Mouse (Mus musculus) layer of hippocampus, adult 9-11 months (tissue): Measurements from ENCODE around the gene Cotl1.
"Not testable (repeated sequence)": the region's sequence is repeated elsewhere in the genome, so short reads cannot be mapped to it uniquely, and the experiment has no call there.

Experiments
- DNase-seq: peaks from one replicate; pipeline ENCODE4 v3.0.0; 2022

Gene Cotl1

DNA sequence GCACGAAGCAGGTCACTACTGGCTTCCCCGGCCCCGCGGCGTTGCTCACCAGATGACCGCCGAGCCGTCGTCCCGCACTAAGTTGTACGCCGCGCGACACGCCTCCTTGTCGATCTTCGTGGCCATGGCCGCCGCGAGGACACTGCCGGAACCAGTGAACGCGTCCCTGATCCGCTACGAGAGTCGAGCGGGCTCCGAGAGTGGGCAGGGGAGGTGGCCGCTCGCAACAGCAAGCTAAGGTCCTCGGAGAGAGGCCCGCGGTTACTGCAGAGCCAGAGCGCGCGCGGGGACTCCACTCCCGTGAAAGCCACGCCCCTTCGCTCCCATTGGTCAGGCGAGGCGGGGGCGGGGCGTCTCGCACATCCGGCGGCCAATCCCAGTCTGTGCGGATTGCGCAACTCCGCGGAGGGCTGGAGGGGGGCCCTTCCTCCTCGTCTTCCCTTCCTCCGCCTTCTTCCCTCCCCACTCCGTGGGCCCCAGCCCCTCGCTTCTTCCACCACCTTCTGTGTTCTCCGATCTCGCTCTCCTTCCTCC lies at the start of gene Cotl1:
Cotl1 (minus strand) TSS at position 270 of the 534 bp plus-strand sequence.
- peak; percentile 98 for DNase-seq

- no peak for DNase-seq
Measured at GRCm38 (mm10) chr8:119888012-119888411, 47.7 kb upstream of the Cotl1 start.

DNA sequence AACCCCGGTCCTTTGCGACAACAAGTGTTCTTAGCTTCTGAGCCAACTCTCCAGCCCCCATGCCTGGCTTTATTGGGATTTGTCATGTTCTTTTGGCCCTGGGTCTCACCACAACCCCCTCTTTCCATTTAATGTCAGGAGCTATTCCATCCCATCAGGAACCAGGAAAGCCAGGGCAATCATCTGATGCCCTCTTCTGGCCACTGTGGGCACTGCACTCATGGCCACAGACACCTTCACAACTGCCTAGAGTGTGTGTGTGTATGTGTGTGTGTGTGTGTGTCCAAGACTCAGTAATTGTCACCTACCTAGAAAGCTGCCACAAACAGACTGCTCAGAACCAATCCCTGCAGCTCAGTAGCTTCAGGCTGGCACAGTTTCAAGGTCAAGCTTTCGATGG lies 46.8 kb upstream of the Cotl1 start:
- no peak for DNase-seq

DNA sequence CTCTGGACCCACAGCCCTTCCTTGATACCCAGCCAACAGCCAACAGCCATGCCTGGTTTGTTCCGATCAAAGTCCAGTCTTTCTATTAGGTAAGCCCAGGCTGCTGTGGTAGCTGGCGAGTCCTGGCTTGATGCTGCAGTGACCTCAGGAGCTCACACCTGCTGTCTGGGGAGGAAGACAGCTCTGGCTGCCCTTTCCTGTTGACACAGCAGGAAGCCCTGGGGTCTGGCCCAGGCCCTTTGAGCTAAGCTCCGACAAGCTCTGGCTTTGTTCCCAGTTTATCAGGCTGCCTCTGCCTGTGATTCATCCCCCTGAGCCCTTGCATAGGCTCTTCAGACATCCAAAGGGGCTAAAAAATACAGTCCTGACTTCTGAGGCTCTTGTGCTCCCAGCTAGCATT lies 45.3 kb upstream of the Cotl1 start:
- DNase-seq, result no peak

- no peak for DNase-seq
Measured at GRCm38 (mm10) chr8:119883281-119883680, 42.9 kb upstream of the Cotl1 start.

GRCm38 (mm10) chr8:119881917-119882316 lies 41.6 kb upstream of the Cotl1 start:
- no peak for DNase-seq

DNA sequence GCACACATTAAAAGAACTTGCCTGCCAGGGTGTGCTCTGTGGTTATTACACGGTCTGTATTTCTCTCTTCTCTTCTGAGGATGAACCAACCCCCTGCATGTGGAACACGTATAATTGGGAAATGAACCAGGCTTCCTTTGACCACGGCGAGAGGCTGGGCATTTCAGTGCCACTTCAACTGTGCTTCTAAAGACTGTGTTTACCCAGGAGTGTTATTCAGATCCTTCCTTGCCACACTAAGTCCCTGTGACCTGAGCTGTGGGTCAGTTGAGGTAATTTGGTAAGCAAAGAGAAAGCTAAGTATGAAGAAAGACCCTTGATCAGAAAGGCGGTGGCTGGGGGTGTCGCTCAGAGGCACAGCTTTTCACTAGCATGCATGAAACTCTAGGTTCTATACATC lies 41.0 kb upstream of the Cotl1 start:
- DNase-seq, result no peak

- DNase-seq, result no peak
Measured at GRCm38 (mm10) chr8:119873181-119873580, 32.8 kb upstream of the Cotl1 start.

- no peak for DNase-seq
Measured at GRCm38 (mm10) chr8:119869616-119870015, 29.3 kb upstream of the Cotl1 start.

DNA sequence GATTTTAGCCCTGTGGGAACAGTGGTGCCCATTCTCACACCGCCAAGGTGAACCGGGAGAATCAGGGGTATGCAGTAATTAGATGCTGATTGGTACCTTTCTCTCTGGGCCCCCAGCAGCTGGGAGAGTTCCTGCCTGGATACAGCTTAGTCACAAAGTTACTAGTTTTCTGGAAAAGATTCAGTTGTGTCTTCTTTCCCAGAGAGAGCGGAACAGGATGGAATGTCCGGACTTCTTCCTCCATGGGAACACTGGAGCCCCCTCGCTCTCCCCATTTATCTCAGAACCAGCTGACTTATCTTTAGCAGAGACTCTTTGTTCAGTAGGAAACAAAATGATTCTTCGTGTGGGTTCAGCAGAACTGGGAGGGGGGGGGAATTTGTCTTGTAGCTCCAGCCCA lies 22.4 kb upstream of the Cotl1 start:
- no peak for DNase-seq

- DNase-seq, result no peak
Measured at GRCm38 (mm10) chr8:119862390-119862734, 22.0 kb upstream of the Cotl1 start.

GRCm38 (mm10) chr8:119861706-119862389 lies 21.5 kb upstream of the Cotl1 start, which contains the start of gene Klhl36:
Gene Klhl36 (plus strand): TSS chr8:119862266.
- peak; percentile 96 for DNase-seq

DNA sequence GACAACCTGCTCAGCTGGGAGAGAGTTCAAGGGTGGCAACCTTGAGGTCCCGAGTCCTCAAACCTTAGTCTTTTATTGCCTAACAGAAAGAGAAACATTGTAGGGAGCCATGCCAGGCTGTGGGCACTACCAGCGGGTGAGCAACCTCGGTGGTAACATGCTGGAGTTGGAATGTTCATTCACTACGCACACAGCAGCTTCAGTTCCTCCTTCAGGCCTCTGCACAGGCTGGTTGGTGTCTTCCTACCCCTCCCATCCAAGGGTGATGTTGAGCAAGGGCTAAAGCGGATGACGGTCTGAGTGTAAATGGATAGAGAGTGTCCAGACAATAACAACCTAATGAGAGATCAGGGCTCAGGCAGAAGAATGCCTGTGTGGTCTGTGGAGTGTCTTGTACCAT lies 17.4 kb upstream of the Cotl1 start:
- DNase-seq, result peak; percentile 37

GRCm38 (mm10) chr8:119855656-119856055 lies 15.3 kb upstream of the Cotl1 start:
- no peak for DNase-seq

GRCm38 (mm10) chr8:119854035-119854434 lies 13.7 kb upstream of the Cotl1 start:
- no peak for DNase-seq

DNA sequence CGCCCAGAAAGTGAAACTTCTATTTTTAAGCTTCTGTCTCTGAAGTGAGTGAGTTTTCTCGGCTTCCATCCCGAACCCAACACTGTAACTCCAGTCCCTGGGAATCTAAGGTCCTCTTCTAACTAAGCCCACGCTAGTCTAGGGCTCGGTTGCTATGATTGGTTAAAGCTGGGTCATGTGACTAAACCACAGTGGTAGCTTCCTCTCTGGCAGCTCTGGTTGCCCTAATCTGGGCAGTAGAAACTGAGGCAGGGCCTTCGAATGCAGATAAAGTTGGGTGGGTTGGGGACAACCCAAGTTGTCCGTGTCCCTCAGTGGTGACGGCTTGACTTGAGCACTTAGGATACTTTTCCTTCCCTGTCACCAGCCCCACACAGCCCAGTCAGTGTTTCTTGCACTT lies 13.2 kb upstream of the Cotl1 start:
- no peak for DNase-seq

DNA sequence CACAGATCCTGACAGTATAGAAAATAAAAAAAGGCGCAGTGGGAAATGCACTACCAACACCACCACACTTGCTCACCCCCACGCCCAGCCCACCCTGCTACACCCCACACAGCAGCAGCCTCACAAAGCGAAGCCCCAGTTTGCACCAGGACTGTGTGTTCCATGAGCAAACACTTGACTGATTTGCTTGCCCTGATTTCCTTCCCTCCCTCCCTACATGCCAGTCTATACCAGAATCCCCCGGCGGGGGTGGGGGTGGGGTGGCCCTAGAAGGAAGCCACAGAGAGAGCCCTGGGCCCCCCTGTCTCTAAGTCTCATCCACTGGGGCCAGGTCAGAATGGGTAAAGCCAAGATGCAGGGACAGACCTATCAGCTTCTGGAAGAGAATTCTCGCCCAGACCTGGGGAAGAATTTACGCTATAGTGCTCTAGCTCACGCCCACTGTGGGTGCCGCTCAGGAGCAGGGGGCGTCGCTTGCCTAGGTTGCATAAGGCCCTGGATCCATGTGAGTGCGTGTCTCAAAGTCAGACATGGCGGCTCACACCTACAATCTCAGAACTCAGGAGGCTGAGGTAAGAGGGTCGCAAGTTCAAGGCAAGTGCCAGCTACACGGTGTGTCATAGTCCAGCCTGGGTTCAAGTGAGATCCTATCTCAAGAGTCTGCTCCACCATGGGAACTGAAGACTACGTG lies 7.0 kb upstream of the Cotl1 start:
- DNase-seq, result no peak

- not testable (repeated sequence) for DNase-seq
Measured at GRCm38 (mm10) chr8:119845741-119846140, 5.4 kb upstream of the Cotl1 start.

DNA sequence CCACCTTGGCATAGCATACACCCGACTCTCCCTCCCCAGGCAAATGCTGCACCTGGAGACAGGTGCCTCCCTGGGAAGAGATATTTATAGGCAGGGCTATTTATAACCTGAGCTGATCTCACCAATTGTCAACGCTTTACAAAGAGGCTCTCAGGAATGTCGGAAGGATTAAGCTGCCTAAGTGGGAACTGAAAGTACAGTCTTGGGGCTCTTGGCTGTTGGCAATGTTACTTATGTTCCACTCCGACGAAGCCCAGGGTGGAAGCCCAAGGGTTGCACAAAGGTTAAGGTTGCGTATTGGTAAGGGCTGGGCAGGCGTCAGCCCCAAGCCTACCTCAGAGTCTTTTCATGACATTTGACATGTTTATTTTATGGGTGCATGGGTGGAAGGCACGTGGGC lies 4.2 kb upstream of the Cotl1 start:
- DNase-seq, result no peak

DNA sequence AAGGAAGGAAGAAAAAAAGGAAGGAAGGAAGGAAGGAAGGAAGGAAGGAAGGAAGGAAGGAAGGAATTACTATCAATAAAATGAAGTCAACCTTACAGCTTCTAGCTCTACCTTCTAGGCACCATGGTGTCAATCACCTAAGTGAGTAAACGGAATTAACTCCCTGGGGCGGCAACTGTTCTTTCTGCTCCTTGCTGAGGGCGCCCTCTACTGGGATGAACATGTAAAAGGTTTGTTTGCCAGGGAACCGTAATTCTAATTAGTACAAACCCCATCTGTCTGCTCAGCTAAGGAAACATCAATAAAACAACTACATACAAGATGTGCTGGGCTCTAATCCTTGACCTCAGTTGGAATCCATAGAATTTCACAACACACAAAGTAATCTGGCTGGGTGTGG lies 3.1 kb upstream of the Cotl1 start:
- DNase-seq, result peak; percentile 76

- no peak for DNase-seq
Measured at GRCm38 (mm10) chr8:119840905-119841411, 614 bp upstream of the Cotl1 start.

DNA sequence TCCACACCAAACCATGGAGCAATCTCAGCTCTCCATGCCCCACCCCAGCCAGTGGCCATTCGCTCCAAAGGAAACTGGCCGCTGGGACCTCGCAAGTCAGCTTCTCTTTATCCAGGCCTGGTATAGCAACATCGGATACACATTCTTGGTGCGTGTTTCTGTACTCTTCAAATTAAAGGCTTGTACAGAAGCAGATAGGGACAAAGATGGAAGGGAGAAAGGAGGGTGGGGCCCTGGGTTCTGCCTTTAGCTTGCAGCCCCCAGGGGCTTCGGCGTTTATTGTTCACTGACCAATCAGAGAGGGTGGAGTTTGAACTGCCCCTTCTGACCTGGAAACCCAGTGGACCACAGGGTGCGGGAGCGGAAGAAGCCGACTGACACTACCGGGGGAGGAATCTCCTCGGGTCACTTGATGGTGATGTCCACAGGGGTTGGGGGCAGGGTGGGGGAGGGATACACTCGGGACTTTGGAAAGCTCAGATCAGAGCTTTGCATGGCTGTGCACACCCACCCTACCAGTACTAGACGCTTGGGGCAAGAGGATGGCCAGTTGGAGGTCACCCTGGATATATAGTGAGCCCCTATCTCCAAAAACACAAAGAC lies 824 bp downstream of the Cotl1 start:
- peak; percentile 14 for DNase-seq

- DNase-seq, result peak; percentile 5
Measured at GRCm38 (mm10) chr8:119838983-119839340, 1.4 kb downstream of the Cotl1 start.
